8 mouse cellular contexts compared by ENCODE assay signal in the genomic region with DNA sequence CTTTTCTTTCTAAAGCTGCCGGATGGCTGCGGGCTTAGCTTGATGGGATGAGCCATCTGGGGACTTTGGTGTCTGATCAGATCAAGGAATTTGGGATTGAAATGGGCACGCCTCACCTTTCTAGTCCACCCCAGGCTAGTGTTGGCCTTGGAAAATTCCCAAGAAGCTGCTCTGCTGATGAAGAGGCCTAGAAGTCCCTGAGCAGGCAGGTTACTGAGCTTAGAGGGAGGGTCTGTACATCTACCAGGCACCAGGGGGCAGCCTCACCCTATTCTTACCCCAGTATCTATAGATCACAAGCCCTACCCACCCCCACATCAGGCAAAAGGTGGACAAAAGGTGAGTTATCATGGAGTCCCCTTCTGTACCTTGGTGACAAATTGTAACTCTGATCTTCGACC. TPM values are rescaled to one million over a fixed set of nuclear protein-coding genes. Genes with fewer than 3 reads are reported as not detected.
DNase-seq lines count a peak whose midpoint lies in the region; ATAC-seq and TF ChIP-seq lines count a peak whose summit lies in the region.

No protein-coding gene starts in this region.

- no peaks in the 10 kb centered on the region for H3K36me3 ChIP-seq in forebrain, embryonic 16.5 days (ENCODE audit: control insufficient read depth, insufficient read depth)
- H3K36me3 ChIP-seq in intestine, postnatal 0 days (ENCODE audit: control insufficient read depth, insufficient read depth): no peaks in the 10 kb centered on the region; the same call in 1 of the 2 replicates
- no peaks in the 10 kb centered on the region for H3K36me3 ChIP-seq in liver, embryonic 12.5 days

- peaks cover 17% of the 10 kb centered on the region for H3K4me1 ChIP-seq in forebrain, embryonic 16.5 days (replicated peaks; ENCODE audit: control insufficient read depth, insufficient read depth, low read length)
- no peaks in the 10 kb centered on the region; the same call in 1 of the 2 replicates for H3K4me1 ChIP-seq in intestine, postnatal 0 days (replicated peaks; ENCODE audit: control insufficient read depth, insufficient read depth, low read length)
- peaks cover 13% of the 10 kb centered on the region; the same call in 1 of the 2 replicates for H3K4me1 ChIP-seq in liver, embryonic 12.5 days

- WGBS in forebrain, embryonic 16.5 days: 48% methylated on average over 4 of the region's 4 CpGs
- WGBS in intestine, postnatal 0 days: 61% methylated on average over 4 of the region's 4 CpGs
- WGBS in liver, embryonic 12.5 days (ENCODE audit: insufficient replicate concordance): 45% methylated on average over 4 of the region's 4 CpGs

- H3K4me2 ChIP-seq in forebrain, embryonic 16.5 days (ENCODE audit: low read length): no peak overlapping the region
- H3K4me2 ChIP-seq in intestine, postnatal 0 days (replicated peaks; ENCODE audit: low read depth): peak overlapping the region; percentile 63
- H3K4me2 ChIP-seq in liver, embryonic 12.5 days: no peak overlapping the region

- TF ChIP-seq CTCF in intestine, postnatal 0 days (IDR thresholded peaks at IDR 0.05; ENCODE audit: low read depth): peak; percentile 75

- DNase-seq in urinary bladder, postnatal 14 days (ENCODE audit: low spot score): peak; percentile 56
- DNase-seq in urinary bladder, adult 2 months (ENCODE audit: low spot score): no peak
- peak; percentile 78 for DNase-seq in cerebellum, adult 11-12 months
- DNase-seq in naive thymus-derived CD4-positive, alpha-beta T cell, adult 2 months (ENCODE audit: low read depth): peak; percentile 77
- DNase-seq in thymus, postnatal 4 days: peak; percentile 80

- ATAC-seq in forebrain, embryonic 16.5 days: peak; percentile 62
- ATAC-seq in intestine, postnatal 0 days: peak; percentile 37
- ATAC-seq in liver, embryonic 12.5 days: peak; percentile 58; the same call in 1 of the 2 replicates

- no peak overlapping the region for H3K27ac ChIP-seq in forebrain, embryonic 16.5 days (ENCODE audit: low read length)
- H3K27ac ChIP-seq in intestine, postnatal 0 days (ENCODE audit: low read depth, low read length): peak overlapping the region; percentile 85; the same call in 1 of the 2 replicates
- H3K27ac ChIP-seq in liver, embryonic 12.5 days: no peak overlapping the region

- H3K4me3 ChIP-seq in forebrain, embryonic 16.5 days (replicated peaks; ENCODE audit: low read length): no peak overlapping the region
- H3K4me3 ChIP-seq in intestine, postnatal 0 days (ENCODE audit: low read depth, low read length): no peak overlapping the region
- no peak overlapping the region for H3K4me3 ChIP-seq in liver, embryonic 12.5 days

- H3K27me3 ChIP-seq in forebrain, embryonic 16.5 days (replicated peaks; ENCODE audit: control insufficient read depth, insufficient read depth, low read length): no peaks in the 10 kb centered on the region
- H3K27me3 ChIP-seq in intestine, postnatal 0 days (replicated peaks; ENCODE audit: control insufficient read depth, insufficient read depth, low read length): no peaks in the 10 kb centered on the region
- peaks cover 54% of the 10 kb centered on the region for H3K27me3 ChIP-seq in liver, embryonic 12.5 days (replicated peaks)

- no peak overlapping the region for H3K9ac ChIP-seq in forebrain, embryonic 16.5 days (replicated peaks; ENCODE audit: low read depth, low read length)
- H3K9ac ChIP-seq in intestine, postnatal 0 days (ENCODE audit: low read depth, low read length): no peak overlapping the region
- no peak overlapping the region for H3K9ac ChIP-seq in liver, embryonic 12.5 days

- no peaks in the 10 kb centered on the region; the same call in 1 of the 2 replicates for H3K9me3 ChIP-seq in forebrain, embryonic 16.5 days (ENCODE audit: control insufficient read depth, low read length)
- H3K9me3 ChIP-seq in intestine, postnatal 0 days (ENCODE audit: control insufficient read depth): no peaks in the 10 kb centered on the region
- H3K9me3 ChIP-seq in liver, embryonic 12.5 days (replicated peaks): no peaks in the 10 kb centered on the region

RNA-seq across cellular contexts. Expression of gene Slc6a8, which starts 0.9 kb away (rescaled TPM):
- 78.1 and 87.3 TPM in 2 replicates for polyA plus RNA-seq in urinary bladder, adult 2 months (2012; rRNA removed)
- polyA plus RNA-seq in forebrain, embryonic 16.5 days (2015; fragmentation: Nextera tagmentation; extraction: Ambion mirVana): 6.4 and 7.5 TPM in 2 replicates
- 46.8 and 50.9 TPM in 2 replicates for polyA plus RNA-seq in intestine, postnatal 0 days (2015; fragmentation: Nextera tagmentation; extraction: Ambion mirVana)
- 1.3 and 1.8 TPM in 2 replicates for polyA plus RNA-seq in liver, embryonic 12.5 days (2016; fragmentation: Nextera tagmentation; extraction: Ambion mirVana)

RNA-seq across cellular contexts. Expression of gene Pnck, which starts 12.1 kb away (rescaled TPM):
- polyA plus RNA-seq in urinary bladder, adult 2 months (2012; rRNA removed): 159 and 178 TPM in 2 replicates
- 105 and 143 TPM in 2 replicates for polyA plus RNA-seq in forebrain, embryonic 16.5 days (2015; fragmentation: Nextera tagmentation; extraction: Ambion mirVana)
- polyA plus RNA-seq in intestine, postnatal 0 days (2015; fragmentation: Nextera tagmentation; extraction: Ambion mirVana): 8.5 and 9.4 TPM in 2 replicates
- 1.2 and 1.4 TPM in 2 replicates for polyA plus RNA-seq in liver, embryonic 12.5 days (2016; fragmentation: Nextera tagmentation; extraction: Ambion mirVana)

RNA-seq across cellular contexts. Expression of gene Dusp9, which starts 32.8 kb away (rescaled TPM):
- 2.6 and 2.7 TPM in 2 replicates for polyA plus RNA-seq in urinary bladder, adult 2 months (2012; rRNA removed)
- polyA plus RNA-seq in forebrain, embryonic 16.5 days (2015; fragmentation: Nextera tagmentation; extraction: Ambion mirVana): 0.26 and 0.37 TPM in 2 replicates
- polyA plus RNA-seq in intestine, postnatal 0 days (2015; fragmentation: Nextera tagmentation; extraction: Ambion mirVana): 2.2 and 2.7 TPM in 2 replicates
- polyA plus RNA-seq in liver, embryonic 12.5 days (2016; fragmentation: Nextera tagmentation; extraction: Ambion mirVana): 55.2 and 56.5 TPM in 2 replicates

RNA-seq across cellular contexts. Expression of gene Bcap31, which starts 43.9 kb away (rescaled TPM):
- 175 and 177 TPM in 2 replicates for polyA plus RNA-seq in urinary bladder, adult 2 months (2012; rRNA removed)
- 109 and 111 TPM in 2 replicates for polyA plus RNA-seq in forebrain, embryonic 16.5 days (2015; fragmentation: Nextera tagmentation; extraction: Ambion mirVana)
- 380 and 382 TPM in 2 replicates for polyA plus RNA-seq in intestine, postnatal 0 days (2015; fragmentation: Nextera tagmentation; extraction: Ambion mirVana)
- 173 and 175 TPM in 2 replicates for polyA plus RNA-seq in liver, embryonic 12.5 days (2016; fragmentation: Nextera tagmentation; extraction: Ambion mirVana)

RNA-seq across cellular contexts. Expression of gene Abcd1, which starts 44.4 kb away (rescaled TPM):
- 20.2 and 27.2 TPM in 2 replicates for polyA plus RNA-seq in urinary bladder, adult 2 months (2012; rRNA removed)
- 11.3 and 12.3 TPM in 2 replicates for polyA plus RNA-seq in forebrain, embryonic 16.5 days (2015; fragmentation: Nextera tagmentation; extraction: Ambion mirVana)
- polyA plus RNA-seq in intestine, postnatal 0 days (2015; fragmentation: Nextera tagmentation; extraction: Ambion mirVana): 46.5 and 51.3 TPM in 2 replicates
- polyA plus RNA-seq in liver, embryonic 12.5 days (2016; fragmentation: Nextera tagmentation; extraction: Ambion mirVana): 9.9 and 10.6 TPM in 2 replicates

Comparison
In these comparisons a context has a peak if more than half of its experiments do, and no peak if none do; other contexts are left out.
1. RNA of gene Pnck, which starts 12.1 kb away (polyA plus RNA-seq): 159 to 178 TPM in urinary bladder, adult 2 months and 105 to 143 TPM in forebrain, embryonic 16.5 days; 8.5 to 9.4 TPM in intestine, postnatal 0 days and 1.2 to 1.4 TPM in liver, embryonic 12.5 days; every median in the first group is over 10 times any median in the second.
2. RNA of gene Dusp9, which starts 32.8 kb away (polyA plus RNA-seq): 55.2 to 56.5 TPM in liver, embryonic 12.5 days; 2.2 to 2.7 TPM in intestine, postnatal 0 days, 2.6 to 2.7 TPM in urinary bladder, adult 2 months and 0.26 to 0.37 TPM in forebrain, embryonic 16.5 days; every median in the first group is over 10 times any median in the second.
3. Peak in every context shown above with its lines, with median percentiles within 50 percentile points of each other: ATAC-seq.